Mouse (Mus musculus): Measurements from ENCODE around the gene Lzic.

DNA sequence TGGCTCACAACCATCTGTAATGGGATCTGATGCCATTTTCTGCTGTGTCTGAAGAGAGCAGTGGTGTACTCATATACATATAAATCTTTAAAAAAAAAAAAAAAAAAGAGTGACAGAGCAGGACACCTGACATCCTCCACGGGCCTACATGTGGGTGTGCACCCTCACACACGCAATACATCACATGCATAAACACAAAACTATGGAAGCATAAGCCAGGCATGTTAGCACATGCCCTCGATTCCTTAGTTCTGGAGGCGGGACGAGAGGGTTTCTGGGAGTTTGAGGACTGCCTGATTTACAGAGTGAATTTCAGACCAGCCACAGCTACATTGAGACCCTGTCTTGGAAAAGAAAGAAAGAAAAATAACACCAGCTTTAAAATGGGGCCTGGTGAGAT, 19.3 kb downstream of the Lzic start:
- TF ChIP-seq CTCF (IDR thresholded peaks at IDR 0.05; ENCODE audit: low read depth, low read length) = no peak
- no peak for TF ChIP-seq POLR2A (IDR thresholded peaks at IDR 0.05; ENCODE audit: borderline replicate concordance, low read depth, low read length)

Measured in bone marrow macrophage, adult 2 months (primary cell).